Mouse (Mus musculus): ENCODE measurements around the gene Igsf9.

- TF ChIP-seq EP300 (IDR thresholded peaks at IDR 0.05) (peak; percentile 41; the same call in 1 of the 2 replicates), CTCF (IDR thresholded peaks at IDR 0.05) (no peak; the same call in 1 of the 2 replicates)
These were observed 21.8 kb downstream of the Igsf9 start for GRCm38 (mm10) chr1:172503111-172503997.
